Mouse (Mus musculus) limb, embryonic 11.5 days (tissue): ENCODE measurements around the gene Slc22a15. TPM values are rescaled to one million over a fixed set of nuclear protein-coding genes. Genes with fewer than 3 reads are reported as not detected.
A peak's percentile ranks its signal among the peaks of the same experiment; 100 is the strongest.

Source experiments
- ATAC-seq: fragments of 200-750 bp; cut with Nextera tagmentation; 2 replicates; pipeline ENCODE4 v1.8.0; 2017; ENCODE audit warnings: low read depth; ENCODE audit not compliant: insufficient number of reproducible peaks, low FRiP score, low TSS enrichment
- DNase-seq: peaks from one replicate; pipeline ENCODE4 v3.0.0-alpha.2; 2015; ENCODE audit warnings: low spot score
- H3K27ac ChIP-seq: fragments of 300-500 bp; sonication (generic); replicated peaks from 2 replicates; pipeline ENCODE4 v1.5.1; 2014; ENCODE audit warnings: low read depth, mild to moderate bottlenecking, low read length
- H3K27me3 ChIP-seq: fragments of 300-500 bp; sonication (generic); 2 replicates; pipeline ENCODE4 v1.6.1; 2014; ENCODE audit warnings: mild to moderate bottlenecking, low read length, mixed read lengths; ENCODE audit not compliant: control insufficient read depth, insufficient read depth
- H3K36me3 ChIP-seq: fragments of 300-500 bp; sonication (generic); 2 replicates; pipeline ENCODE4 v1.6.1; 2014; ENCODE audit warnings: mild to moderate bottlenecking, low read length, moderate library complexity, mixed read lengths; ENCODE audit not compliant: control insufficient read depth, insufficient read depth
- H3K4me1 ChIP-seq: fragments of 300-500 bp; sonication (generic); 2 replicates; pipeline ENCODE4 v1.6.1; 2014; ENCODE audit warnings: low read length, mixed read lengths; ENCODE audit not compliant: control insufficient read depth, insufficient read depth
- H3K4me2 ChIP-seq: fragments of 300-500 bp; sonication (generic); 2 replicates; pipeline ENCODE4 v1.6.1; 2014; ENCODE audit warnings: low read depth, mild to moderate bottlenecking, moderate library complexity; ENCODE audit not compliant: severe bottlenecking
- H3K4me3 ChIP-seq: fragments of 300-500 bp; sonication (generic); 2 replicates; pipeline ENCODE4 v1.5.1; 2014; ENCODE audit warnings: low read depth, low read length
- H3K9ac ChIP-seq: fragments of 300-500 bp; sonication (generic); 2 replicates; pipeline ENCODE4 v1.6.1; 2014; ENCODE audit warnings: mild to moderate bottlenecking, low read length
- H3K9me3 ChIP-seq: fragments of 300-500 bp; sonication (generic); 2 replicates; pipeline ENCODE4 v1.6.1; 2016; ENCODE audit warnings: low read length; ENCODE audit not compliant: control insufficient read depth
- WGBS: fragments of 180-500 bp; shearing (Covaris S2); extraction: QIAGEN DNeasy Blood & Tissue Kit; methylation state at CpG from one replicate; pipeline ENCODE4 v1.1.7; 2014; 5-methylcytosine and 5-hydroxymethylcytosine counted together
- polyA plus RNA-seq: library from polyadenylated mRNA; unstranded; fragments of >200 nt; fragmentation: Nextera tagmentation; extraction: Ambion mirVana; gene quantifications from 2 replicates; pipeline ENCODE4 v1.2.1, GENCODE M21; 2014

The Slc22a15 gene
- polyA plus RNA-seq, 1 experiment from 2014 or later, result 3.2 TPM

DNA sequence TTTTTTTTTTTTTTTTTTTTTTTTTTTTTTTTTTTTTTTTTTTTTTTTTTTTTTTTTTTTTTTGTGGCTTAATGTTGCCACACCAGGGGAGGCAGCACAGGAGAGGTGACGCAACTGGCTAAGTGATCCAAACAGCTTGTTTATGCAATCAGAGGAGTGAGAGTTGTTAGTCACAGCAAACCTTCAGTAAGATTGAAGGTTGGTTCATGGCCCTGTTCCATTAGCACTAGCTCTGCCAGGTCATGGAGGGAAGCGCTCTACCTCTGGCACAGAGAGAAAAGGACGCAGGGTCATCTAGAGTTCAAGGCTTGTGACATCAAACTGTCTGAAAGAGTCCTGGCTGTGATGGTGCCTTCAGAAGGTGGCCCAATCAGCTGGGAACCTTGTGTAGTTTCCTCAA, 24.3 kb upstream of the Slc22a15 start:
- DNase-seq (no peak), ATAC-seq (no peak)
- no peaks in the 10 kb centered on the region for H3K27me3 ChIP-seq
- no peaks in the 10 kb centered on the region for H3K36me3 ChIP-seq
- H3K4me2 ChIP-seq, result no peak overlapping the region
- no peaks in the 10 kb centered on the region for H3K4me1 ChIP-seq
- H3K4me3 ChIP-seq, result no peak overlapping the region
- no peaks in the 10 kb centered on the region for H3K9me3 ChIP-seq
- H3K27ac ChIP-seq, result no peak overlapping the region
- WGBS, result 39% methylated on average over 3 of the region's 3 CpGs
- no peak overlapping the region for H3K9ac ChIP-seq

DNA sequence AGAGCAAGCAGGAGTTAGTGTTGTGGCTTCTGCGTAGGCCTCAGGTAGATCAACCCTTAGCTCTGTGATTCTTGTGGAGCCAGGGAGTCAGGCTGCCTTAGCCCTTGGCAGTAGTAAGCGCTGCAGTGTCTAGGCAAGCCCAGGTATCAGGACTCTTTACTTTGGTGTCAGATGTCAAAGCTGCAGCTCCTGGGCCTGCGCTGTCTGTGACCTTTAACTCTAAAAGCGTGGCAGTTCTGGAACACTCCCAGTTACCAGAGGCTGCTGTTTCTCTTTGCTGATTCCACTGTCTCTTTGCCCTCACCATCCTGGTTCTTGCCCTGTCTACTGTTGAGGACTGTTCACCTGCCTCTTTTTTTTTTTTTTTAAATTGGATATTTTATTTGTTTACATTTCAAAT, 23.0 kb upstream of the Slc22a15 start:
- no peak overlapping the region for H3K4me2 ChIP-seq
- H3K27ac ChIP-seq, result no peak overlapping the region
- H3K9ac ChIP-seq, result no peak overlapping the region
- 44% methylated on average over 4 of the region's 4 CpGs for WGBS
- no peaks in the 10 kb centered on the region for H3K4me1 ChIP-seq
- no peaks in the 10 kb centered on the region for H3K27me3 ChIP-seq
- H3K9me3 ChIP-seq, result no peaks in the 10 kb centered on the region
- no peak overlapping the region for H3K4me3 ChIP-seq
- DNase-seq (no peak), ATAC-seq (no peak)
- H3K36me3 ChIP-seq, result no peaks in the 10 kb centered on the region

DNA sequence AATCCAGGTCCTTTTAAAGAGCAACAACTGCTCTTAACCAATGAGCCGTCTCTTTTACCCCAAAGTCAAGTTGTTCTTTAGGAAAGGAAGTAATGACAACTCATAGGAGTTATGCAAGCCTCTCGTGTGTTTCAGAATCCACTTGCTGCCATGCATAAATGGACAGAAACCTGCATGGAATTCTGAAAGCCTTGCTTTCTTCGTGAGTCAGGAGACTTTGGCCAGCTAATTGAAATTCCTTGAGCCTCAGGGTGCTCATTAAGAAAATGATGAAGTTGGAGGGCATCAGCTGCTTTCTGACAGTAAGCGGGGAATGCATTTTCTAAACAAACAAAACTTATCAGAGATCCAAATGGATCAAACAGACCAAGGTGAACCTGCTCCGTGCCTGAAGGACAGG, 21.0 kb upstream of the Slc22a15 start:
- WGBS, result 80% methylated on average over 5 of the region's 5 CpGs
- Histone ChIP-seq H3K4me1 (no peaks in the 10 kb centered on the region), H3K9me3 (no peaks in the 10 kb centered on the region), H3K4me3 (no peak overlapping the region), H3K27ac (no peak overlapping the region), H3K9ac (no peak overlapping the region), H3K36me3 (no peaks in the 10 kb centered on the region), H3K4me2 (no peak overlapping the region), H3K27me3 (no peaks in the 10 kb centered on the region)
- DNase-seq, result no peak
- ATAC-seq, result no peak

DNA sequence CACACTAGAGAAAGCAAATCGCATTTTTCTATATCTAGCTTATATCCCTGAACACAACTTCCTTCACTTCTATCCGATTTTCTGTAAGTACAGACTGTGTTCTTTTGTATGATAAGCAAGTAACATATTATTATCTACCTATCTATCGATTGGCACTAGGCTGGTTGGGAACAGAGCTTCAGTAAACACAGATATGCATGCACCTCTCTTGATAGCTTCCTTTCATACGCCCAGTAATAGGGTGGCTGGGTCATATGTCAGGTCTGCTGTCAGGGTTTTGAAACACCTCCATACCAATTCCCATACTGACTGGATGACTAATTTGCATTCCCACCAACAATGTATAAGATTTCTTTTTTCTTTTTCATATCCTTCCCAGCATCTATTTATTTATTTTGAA, 16.2 kb upstream of the Slc22a15 start:
- H3K36me3 ChIP-seq, result no peaks in the 10 kb centered on the region
- no peak overlapping the region for H3K4me2 ChIP-seq
- WGBS, result 80% methylated on average over 4 of the region's 4 CpGs
- H3K4me1 ChIP-seq, result no peaks in the 10 kb centered on the region
- H3K9me3 ChIP-seq, result no peaks in the 10 kb centered on the region
- no peak for ATAC-seq
- no peak for DNase-seq
- no peak overlapping the region for H3K4me3 ChIP-seq
- H3K27me3 ChIP-seq, result no peaks in the 10 kb centered on the region
- H3K9ac ChIP-seq, result no peak overlapping the region
- H3K27ac ChIP-seq, result no peak overlapping the region

DNA sequence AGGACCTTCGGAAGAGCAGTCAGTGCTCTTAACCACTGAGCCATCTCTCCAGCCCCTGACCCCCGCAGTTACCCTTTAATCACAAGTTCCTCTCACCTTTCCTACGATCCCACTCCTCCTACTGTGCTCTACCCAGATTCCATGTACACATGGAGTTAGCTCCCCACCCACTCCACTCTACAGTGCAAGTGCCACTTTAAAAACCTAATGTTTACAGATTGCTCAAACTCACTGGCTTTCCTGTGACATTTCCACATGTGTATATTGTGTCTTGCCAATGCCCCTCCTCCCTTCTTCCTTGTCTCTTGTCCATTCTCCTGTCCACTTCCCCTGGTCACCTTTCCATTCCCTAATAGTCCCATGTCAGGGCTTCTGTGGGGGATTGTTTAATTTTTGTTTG, 15.6 kb upstream of the Slc22a15 start:
- Histone ChIP-seq H3K36me3 (no peaks in the 10 kb centered on the region), H3K9ac (no peak overlapping the region), H3K27me3 (no peaks in the 10 kb centered on the region), H3K4me2 (no peak overlapping the region), H3K9me3 (no peaks in the 10 kb centered on the region), H3K4me1 (no peaks in the 10 kb centered on the region), H3K4me3 (no peak overlapping the region), H3K27ac (no peak overlapping the region)
- 86% methylated on average over 3 of the region's 3 CpGs for WGBS
- DNase-seq, result no peak
- ATAC-seq, result no peak

DNA sequence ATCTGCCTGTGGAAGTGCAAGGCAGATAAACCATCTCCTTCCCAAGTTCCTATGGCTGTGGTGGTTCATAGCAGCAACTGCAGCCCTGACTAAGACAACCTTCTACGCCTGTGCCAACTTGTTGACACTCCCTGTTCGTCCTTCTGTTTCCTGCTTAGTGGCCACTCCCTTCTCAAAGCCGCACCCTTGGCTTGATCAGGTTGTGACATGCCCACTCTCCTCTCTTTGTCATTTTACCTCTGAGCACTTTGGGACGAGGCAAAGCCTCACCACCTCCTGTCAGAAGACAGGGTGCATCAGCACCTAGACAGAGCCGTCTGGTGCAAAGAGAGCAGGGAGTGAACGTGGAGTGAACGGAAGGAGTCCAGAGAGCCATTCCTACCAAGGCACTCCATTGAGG, 14.9 kb upstream of the Slc22a15 start:
- 65% methylated on average over 7 of the region's 7 CpGs for WGBS
- no peak overlapping the region for H3K4me3 ChIP-seq
- H3K36me3 ChIP-seq, result no peaks in the 10 kb centered on the region
- no peak for ATAC-seq
- no peak for DNase-seq
- no peaks in the 10 kb centered on the region for H3K4me1 ChIP-seq
- no peak overlapping the region for H3K27ac ChIP-seq
- H3K9ac ChIP-seq, result no peak overlapping the region
- H3K9me3 ChIP-seq, result no peaks in the 10 kb centered on the region
- H3K4me2 ChIP-seq, result no peak overlapping the region
- H3K27me3 ChIP-seq, result no peaks in the 10 kb centered on the region

DNA sequence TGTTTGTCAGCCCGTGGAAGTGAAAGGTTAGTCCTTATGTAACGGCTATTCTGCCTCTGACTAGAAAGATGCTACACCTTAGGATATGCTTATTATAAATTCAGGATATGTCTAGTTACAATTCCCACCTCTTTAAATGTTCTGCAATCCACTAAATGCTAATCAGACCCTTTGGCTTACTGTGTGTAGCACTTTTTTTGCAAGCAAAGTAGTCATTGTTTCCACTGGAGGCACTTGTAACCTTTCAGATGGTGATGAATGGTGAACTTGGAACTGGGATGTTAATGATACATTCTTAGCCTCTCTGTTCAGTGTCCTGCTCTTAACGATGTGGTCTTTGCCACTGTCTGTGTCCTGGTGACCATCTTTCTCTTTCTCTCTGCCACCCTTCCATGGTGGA, 12.1 kb upstream of the Slc22a15 start:
- Histone ChIP-seq H3K4me3 (no peak overlapping the region), H3K4me1 (no peaks in the 10 kb centered on the region), H3K27me3 (no peaks in the 10 kb centered on the region), H3K27ac (no peak overlapping the region), H3K9me3 (no peaks in the 10 kb centered on the region), H3K9ac (no peak overlapping the region), H3K36me3 (no peaks in the 10 kb centered on the region), H3K4me2 (no peak overlapping the region)
- DNase-seq (no peak), ATAC-seq (no peak)
- 87% methylated on average over 3 of the region's 3 CpGs for WGBS

DNA sequence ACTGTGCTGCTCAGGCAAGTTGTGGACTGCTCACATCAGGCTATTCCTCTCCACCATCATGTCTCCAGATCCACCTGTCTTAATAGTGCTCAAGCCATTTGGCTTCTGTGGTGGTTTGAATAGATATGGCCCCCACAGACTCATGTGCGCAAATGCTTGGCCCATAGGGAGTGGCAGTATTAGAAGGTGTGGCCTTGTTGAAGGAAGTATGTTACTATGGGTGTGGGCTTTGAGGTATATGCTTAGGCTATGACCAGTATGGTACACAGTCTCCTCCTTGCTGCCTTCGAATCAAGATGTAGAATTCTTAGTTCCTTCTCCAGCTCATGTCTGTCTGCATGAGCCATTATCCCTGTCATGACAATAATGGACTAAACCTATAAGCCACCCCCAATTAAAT, 9.6 kb upstream of the Slc22a15 start:
- Histone ChIP-seq H3K9ac (no peak overlapping the region), H3K27me3 (no peaks in the 10 kb centered on the region), H3K36me3 (no peaks in the 10 kb centered on the region), H3K27ac (no peak overlapping the region), H3K9me3 (no peaks in the 10 kb centered on the region), H3K4me1 (no peaks in the 10 kb centered on the region), H3K4me2 (no peak overlapping the region), H3K4me3 (no peak overlapping the region)
- 85% methylated on average over 2 of the region's 2 CpGs for WGBS
- no peak for ATAC-seq
- DNase-seq, result no peak

DNA sequence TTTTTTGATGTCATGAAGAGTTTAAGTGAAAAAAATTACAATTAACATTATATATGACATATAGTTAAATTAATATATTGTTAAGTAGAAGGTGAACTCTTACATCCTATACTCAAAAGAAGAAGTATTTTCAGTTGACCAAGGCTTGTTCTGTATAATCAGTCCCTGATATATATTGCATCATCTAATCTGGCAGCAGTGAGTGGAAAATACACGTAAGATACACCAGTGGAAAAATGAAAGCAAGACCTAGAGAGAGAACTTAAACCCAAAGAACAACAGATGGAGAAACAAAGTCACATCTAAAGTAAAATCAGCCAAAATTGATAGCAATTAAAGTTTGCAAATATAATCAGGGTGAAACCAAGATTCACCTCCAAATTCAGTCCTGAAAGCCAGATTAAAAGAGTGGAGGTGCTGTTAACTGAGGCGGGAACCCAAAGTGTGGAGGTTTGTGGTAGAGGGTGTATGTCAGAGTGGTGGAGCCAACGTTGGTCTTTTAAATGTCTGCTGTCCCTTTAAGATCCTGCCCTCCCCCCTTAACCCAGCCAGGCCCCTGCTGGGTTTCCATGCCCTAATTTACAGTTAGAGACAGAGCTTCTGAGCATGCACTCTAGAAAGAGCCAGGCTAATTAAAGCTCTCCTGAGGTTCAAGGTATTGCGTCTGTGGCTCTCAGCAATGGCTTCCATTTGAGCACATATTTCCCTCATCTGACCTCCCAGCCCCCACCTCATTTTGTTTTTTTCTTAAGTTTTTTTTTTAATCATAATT, 5.0 kb upstream of the Slc22a15 start:
- WGBS, result 33% methylated on average over 4 of the region's 4 CpGs

More for the DNA sequence above, 5.0 kb upstream of the Slc22a15 start:
- Histone ChIP-seq H3K4me1 (peaks cover 8% of the 10 kb centered on the region; the same call in 1 of the 2 replicates), H3K27ac (no peak overlapping the region), H3K9ac (no peak overlapping the region), H3K4me3 (no peak overlapping the region), H3K4me2 (no peak overlapping the region), H3K27me3 (no peaks in the 10 kb centered on the region), H3K36me3 (no peaks in the 10 kb centered on the region), H3K9me3 (no peaks in the 10 kb centered on the region)
- DNase-seq (peak; percentile 60), ATAC-seq (no peak)
